Mouse (Mus musculus): ENCODE measurements around the gene Strn4.

The Strn4 gene

GRCm38 (mm10) chr7:16809739-16810138, 6.0 kb upstream of the Strn4 start:
- in situ Hi-C loops (cut with MboI; ENCODE audit: unreplicated experiment in 2 of 2), result loop anchor here (5.0 to 10.0 kb wide), 3 partner anchors 65 to 182 kb away; no protein-coding TSS in a partner anchor

GRCm38 (mm10) chr7:16810399-16810919, 5.2 kb upstream of the Strn4 start:
- in situ Hi-C loops (cut with MboI; ENCODE audit: unreplicated experiment in 2 of 2), result no loop called here

- in situ Hi-C loops (cut with MboI; ENCODE audit: unreplicated experiment in 2 of 2), result no loop called here
Measured at GRCm38 (mm10) chr7:16810920-16811648, 4.6 kb upstream of the Strn4 start.

DNA sequence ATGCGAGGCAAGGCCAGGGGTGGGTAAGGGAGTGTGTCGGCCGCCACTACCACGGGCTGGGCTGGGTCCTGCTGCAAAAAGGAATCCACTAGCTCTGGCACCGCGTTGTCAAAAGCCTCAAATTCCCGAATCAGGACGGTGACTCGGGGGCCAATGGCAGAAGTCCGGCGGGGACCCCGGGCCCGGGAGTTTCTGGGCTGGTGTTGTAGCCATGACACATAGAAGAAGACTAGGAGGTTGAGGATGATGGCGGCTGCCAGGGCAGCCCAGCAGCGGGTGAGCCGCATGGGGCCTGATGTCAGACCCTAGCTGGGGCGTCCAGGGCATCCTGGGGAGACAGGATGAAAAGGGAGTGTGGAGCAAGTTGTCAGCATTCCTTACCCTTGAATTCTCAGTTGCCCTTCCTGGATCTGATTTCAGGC, 4.0 kb upstream of the Strn4 start:
- in situ Hi-C loops (cut with MboI; ENCODE audit: unreplicated experiment in 2 of 2), result no loop called here

- in situ Hi-C loops (cut with MboI; ENCODE audit: unreplicated experiment in 2 of 2), result no loop called here
Measured at GRCm38 (mm10) chr7:16812505-16812904, 3.2 kb upstream of the Strn4 start.

- in situ Hi-C loops (cut with MboI; ENCODE audit: unreplicated experiment in 2 of 2), result loop anchor here in 1 of 2 experiments (5.0 kb wide), 1 partner anchor 41 kb away; no protein-coding TSS in a partner anchor
Measured at GRCm38 (mm10) chr7:16816078-16816474, 387 bp downstream of the Strn4 start.

DNA sequence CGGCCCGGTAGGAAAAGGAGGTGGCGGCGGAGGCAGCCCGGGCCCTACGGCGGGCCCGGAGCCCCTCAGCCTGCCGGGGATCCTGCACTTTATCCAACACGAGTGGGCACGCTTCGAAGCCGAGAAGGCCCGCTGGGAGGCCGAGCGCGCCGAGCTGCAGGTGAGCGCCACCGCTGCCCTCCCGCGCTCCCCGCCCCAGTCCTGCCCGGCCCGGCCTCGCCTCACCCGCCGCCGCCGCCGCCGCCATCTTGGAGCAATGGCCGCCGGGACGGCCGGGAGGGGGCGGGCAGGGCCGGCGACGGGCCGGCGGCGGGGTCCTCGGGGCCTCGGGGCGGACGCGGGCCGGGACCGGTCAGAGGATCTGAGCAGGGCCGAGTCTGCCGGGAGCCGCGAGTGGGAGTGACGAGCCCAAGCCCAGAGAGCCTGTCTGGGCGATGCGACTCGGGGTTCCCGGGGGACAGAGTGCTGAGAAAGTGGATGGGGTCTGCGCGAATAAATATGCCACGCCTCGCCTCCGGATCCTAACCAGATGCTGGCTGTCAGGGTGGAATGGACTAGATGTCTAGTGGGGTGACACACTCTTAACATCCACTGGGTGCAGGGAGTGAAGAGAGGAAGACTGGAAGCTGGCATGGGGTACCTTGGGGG, 910 bp downstream of the Strn4 start, which contains the start of gene Fkrp:
Gene Fkrp, minus strand, starts transcription at position 258 of the 648 bp plus-strand sequence.
- in situ Hi-C loops (cut with MboI; ENCODE audit: unreplicated experiment in 2 of 2), result loop anchor here in 1 of 2 experiments (5.0 kb wide), 1 partner anchor 41 kb away; no protein-coding TSS in a partner anchor

GRCm38 (mm10) chr7:16817693-16818092, 2.0 kb downstream of the Strn4 start:
- in situ Hi-C loops (cut with MboI; ENCODE audit: unreplicated experiment in 2 of 2), result loop anchor here in 1 of 2 experiments (5.0 kb wide), 1 partner anchor 40 kb away; no protein-coding TSS in a partner anchor

- in situ Hi-C loops (cut with MboI; ENCODE audit: unreplicated experiment in 2 of 2), result loop anchor here in 1 of 2 experiments (5.0 kb wide), 1 partner anchor 38 kb away; no protein-coding TSS in a partner anchor
Measured at GRCm38 (mm10) chr7:16819794-16820193, 4.1 kb downstream of the Strn4 start.

- in situ Hi-C loops (cut with MboI; ENCODE audit: unreplicated experiment in 2 of 2), result no loop called here
Measured at GRCm38 (mm10) chr7:16820271-16820763, 4.6 kb downstream of the Strn4 start.

DNA sequence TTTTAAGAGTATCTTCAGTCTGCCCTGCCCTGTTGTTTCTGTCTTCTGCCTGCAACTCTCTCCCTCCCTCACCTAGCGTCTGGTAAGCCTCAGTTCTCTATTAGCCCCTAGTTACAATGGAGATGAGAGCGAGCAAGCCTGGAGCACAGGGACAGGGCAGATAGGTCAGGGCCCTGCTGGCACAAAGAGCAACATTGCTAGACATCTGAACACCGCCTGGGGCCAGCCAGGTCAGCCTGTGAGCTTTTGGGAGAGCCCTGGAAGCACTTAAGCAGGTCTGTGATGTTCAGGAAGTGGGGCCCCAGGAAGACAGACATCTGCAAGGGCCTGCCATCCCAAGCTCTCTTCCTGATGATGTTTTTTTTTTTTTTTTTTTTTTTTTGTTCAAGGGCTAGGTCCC, 5.4 kb downstream of the Strn4 start:
- in situ Hi-C loops (cut with MboI; ENCODE audit: unreplicated experiment in 2 of 2), result no loop called here

- in situ Hi-C loops (cut with MboI; ENCODE audit: unreplicated experiment in 2 of 2), result no loop called here
Measured at GRCm38 (mm10) chr7:16821669-16822101, 6.0 kb downstream of the Strn4 start.

GRCm38 (mm10) chr7:16823734-16824133, 8.0 kb downstream of the Strn4 start:
- in situ Hi-C loops (cut with MboI; ENCODE audit: unreplicated experiment in 2 of 2), result no loop called here

DNA sequence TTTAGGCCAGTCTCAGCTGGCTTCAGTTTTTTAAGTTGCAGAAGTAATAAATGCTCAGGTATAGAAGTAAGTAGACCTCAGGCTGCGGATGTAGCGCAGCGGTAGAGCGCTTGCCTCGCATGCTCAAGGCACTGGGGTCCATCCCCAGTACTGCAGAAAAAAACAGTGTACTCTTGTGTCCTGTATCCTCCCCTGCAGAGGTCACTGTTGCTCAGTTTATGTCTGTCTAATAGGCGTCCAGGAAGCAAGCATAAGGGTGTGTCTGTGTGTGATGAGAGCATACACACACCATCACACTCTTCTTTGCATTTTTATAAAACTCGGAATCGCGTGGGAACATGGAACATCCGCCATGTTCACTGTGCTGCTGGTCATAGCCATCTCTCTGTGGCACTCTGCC, 10.1 kb downstream of the Strn4 start:
- in situ Hi-C loops (cut with MboI; ENCODE audit: unreplicated experiment in 2 of 2), result loop anchor here (5.0 kb wide), 2 partner anchors 37 to 82 kb away; partner anchors contain the start of gene Ptgir (in 1 of the 2)

DNA sequence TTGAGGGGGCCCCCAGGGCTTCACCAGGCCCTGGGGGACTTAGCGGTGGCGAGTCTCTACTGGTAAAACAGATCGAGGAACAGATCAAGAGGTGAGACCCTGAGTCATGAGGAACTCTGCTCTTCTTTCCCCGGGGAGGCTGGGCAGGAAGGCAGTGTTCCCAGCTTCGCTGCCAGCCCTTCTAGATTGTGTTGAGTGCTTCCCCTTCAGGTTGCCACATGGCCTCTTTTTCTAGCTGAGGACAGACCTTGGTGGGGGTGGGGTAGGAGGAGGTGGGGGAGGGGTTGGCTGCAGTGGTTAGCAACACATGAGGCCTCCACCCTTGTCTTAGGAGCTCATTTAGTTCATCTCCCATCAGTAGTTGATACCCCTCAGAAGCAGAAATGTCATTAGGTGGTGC, 10.9 kb downstream of the Strn4 start:
- in situ Hi-C loops (cut with MboI; ENCODE audit: unreplicated experiment in 2 of 2), result loop anchor here (5.0 kb wide), 2 partner anchors 36 to 81 kb away; partner anchors contain the start of gene Ptgir (in 1 of the 2)

DNA sequence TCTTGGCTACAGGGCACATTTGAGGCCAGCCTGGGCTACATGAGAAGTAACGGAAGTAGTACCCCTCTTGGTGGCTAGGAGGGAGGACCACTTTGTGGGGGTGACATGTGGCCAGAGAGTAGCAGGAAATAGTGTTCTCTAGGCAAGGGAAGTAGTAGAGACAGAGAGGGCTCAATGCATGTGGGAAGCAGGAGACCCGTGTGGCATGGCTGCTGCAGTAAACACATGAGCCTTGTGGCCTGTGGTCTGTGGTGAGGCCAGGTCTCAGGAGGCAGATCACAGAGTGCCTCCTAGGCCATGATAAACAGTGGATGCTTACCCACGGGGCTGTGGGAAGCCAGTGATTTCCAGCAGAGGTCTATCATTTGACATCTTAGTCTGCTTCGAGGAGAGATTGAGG, 11.6 kb downstream of the Strn4 start:
- in situ Hi-C loops (cut with MboI; ENCODE audit: unreplicated experiment in 2 of 2), result loop anchor here (5.0 kb wide), 2 partner anchors 35 to 80 kb away; partner anchors contain the start of gene Ptgir (in 1 of the 2)

- in situ Hi-C loops (cut with MboI; ENCODE audit: unreplicated experiment in 2 of 2), result no loop called here
Measured at GRCm38 (mm10) chr7:16830449-16830848, 14.8 kb downstream of the Strn4 start.

GRCm38 (mm10) chr7:16837916-16838803, 22.5 kb downstream of the Strn4 start:
- in situ Hi-C loops (cut with MboI; ENCODE audit: unreplicated experiment in 2 of 2), result no loop called here

GRCm38 (mm10) chr7:16838804-16839426, 23.2 kb downstream of the Strn4 start:
- in situ Hi-C loops (cut with MboI; ENCODE audit: unreplicated experiment in 2 of 2), result no loop called here
